Mouse (Mus musculus) frontal cortex, postnatal 25 days (tissue): ENCODE data around the gene Tent2.

Source experiments
- DNase-seq, 2 experiments: peaks; one replicate each; pipeline ENCODE4 v3.0.0; 2022; ENCODE audit warnings: low spot score in 2 of 2

Gene Tent2

GRCm38 (mm10) chr13:93141184-93141583, 51.0 kb downstream of the Tent2 start:
- no peak for DNase-seq

DNA sequence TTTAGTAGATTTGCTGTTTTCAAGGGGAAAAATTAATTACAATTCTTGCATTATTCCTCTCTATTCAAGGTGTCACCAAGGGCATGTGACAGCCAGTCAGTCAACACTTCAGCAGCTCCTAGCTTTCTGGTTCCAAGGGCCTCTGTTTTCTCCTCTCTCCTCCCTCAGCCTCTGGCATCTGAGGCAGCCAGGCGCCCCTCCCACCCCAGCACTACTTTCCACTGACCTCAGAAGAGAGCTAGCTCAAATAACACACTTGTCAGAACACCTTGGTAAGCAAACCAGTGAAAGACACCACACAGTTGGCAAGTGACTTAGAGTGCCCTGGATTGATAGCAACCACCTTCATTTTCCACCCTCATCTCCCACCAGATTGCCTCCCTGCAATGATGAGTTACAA, 54.1 kb downstream of the Tent2 start:
- no peak for DNase-seq

GRCm38 (mm10) chr13:93137098-93137497, 55.1 kb downstream of the Tent2 start:
- DNase-seq: no peak

GRCm38 (mm10) chr13:93136251-93136650, 55.9 kb downstream of the Tent2 start:
- no peak for DNase-seq

- no peak for DNase-seq
Measured at GRCm38 (mm10) chr13:93135501-93135900, 56.7 kb downstream of the Tent2 start.

- DNase-seq: no peak
Measured at GRCm38 (mm10) chr13:93130674-93131073, 61.5 kb downstream of the Tent2 start.

- DNase-seq: no peak
Measured at GRCm38 (mm10) chr13:93128961-93129360, 63.2 kb downstream of the Tent2 start.

- no peak for DNase-seq
Measured at GRCm38 (mm10) chr13:93128111-93128860, 63.9 kb downstream of the Tent2 start.

DNA sequence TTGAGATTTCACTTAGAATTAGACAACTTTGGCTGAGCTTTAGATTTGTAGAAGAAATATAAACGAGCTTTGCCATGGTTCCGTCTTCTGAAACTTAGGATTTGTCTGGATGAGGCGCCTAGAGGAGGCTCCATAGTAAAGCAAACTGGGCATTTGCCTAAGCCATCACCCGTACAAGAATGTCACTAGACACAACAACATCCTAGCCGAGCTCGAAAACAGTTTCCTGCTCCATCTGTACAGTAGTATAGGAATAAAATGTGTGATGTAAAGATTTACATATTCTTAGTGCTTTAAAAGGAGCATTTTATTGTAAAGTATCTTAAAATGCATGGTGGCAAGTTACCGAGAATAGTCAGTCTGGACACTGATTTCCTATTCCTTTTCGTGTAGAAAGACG, 69.9 kb downstream of the Tent2 start:
- no peak for DNase-seq

- DNase-seq: no peak
Measured at GRCm38 (mm10) chr13:93117241-93117640, 74.9 kb downstream of the Tent2 start.

- DNase-seq: no peak
Measured at GRCm38 (mm10) chr13:93102340-93103090, 89.7 kb downstream of the Tent2 start.

DNA sequence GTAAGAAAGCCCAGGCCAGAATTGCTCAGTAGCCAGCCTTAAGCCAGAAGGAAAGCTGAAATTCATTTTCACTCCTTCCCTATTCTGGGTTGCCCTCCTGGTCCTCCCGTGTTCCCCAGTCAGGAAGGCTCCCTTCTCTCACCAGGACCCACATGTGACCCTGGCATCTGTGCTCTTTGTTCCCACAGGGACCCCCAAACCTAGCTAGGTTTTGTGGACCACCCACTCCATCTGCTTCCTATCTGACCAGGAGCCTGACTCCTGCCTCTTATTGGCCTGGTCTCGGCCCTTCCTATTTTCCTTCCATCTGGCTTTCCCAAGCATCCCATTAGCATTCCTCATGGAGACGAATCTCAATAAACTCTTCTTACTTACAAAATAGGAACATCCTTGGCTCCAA, 93.6 kb downstream of the Tent2 start:
- DNase-seq: no peak

GRCm38 (mm10) chr13:93096643-93097042, 95.5 kb downstream of the Tent2 start:
- DNase-seq: no peak
